Mouse (Mus musculus): ENCODE data around the gene Sycp2l. TPM values are rescaled to one million over a fixed set of nuclear protein-coding genes. Genes with fewer than 3 reads are reported as not detected.

Sycp2l gene
- polyA plus RNA-seq, 1 experiment, result not detected

GRCm38 (mm10) chr13:41119152-41119945 is 5.2 kb downstream of the Sycp2l start:
- WGBS, result 16% methylated on average over 9 of the region's 9 CpGs
- no peak for TF ChIP-seq CTCF (IDR thresholded peaks at IDR 0.05; ENCODE audit: insufficient read depth, low read length)
- Histone ChIP-seq H3K4me1 (ENCODE audit: control insufficient read depth, insufficient read depth, low read length) (no peaks in the 10 kb centered on the region), H3K4me3 (replicated peaks; ENCODE audit: extremely low read depth, low read depth, low read length) (no peak overlapping the region)
- no peak for DNase-seq

- TF ChIP-seq CTCF (IDR thresholded peaks at IDR 0.05; ENCODE audit: insufficient read depth, low read length), result no peak
- TF ChIP-seq POLR2A (IDR thresholded peaks at IDR 0.05; ENCODE audit: borderline replicate concordance, extremely low read depth, low read depth, low read length), result no peak
- DNase-seq, result no peak
Measured at GRCm38 (mm10) chr13:41123666-41124225, 9.6 kb downstream of the Sycp2l start.

GRCm38 (mm10) chr13:41128326-41128725 is 14.2 kb downstream of the Sycp2l start:
- H3K4me3 ChIP-seq (replicated peaks; ENCODE audit: extremely low read depth, low read depth, low read length), result no peak overlapping the region
- H3K4me1 ChIP-seq (ENCODE audit: control insufficient read depth, insufficient read depth, low read length), result no peaks in the 10 kb centered on the region
- TF ChIP-seq POLR2A (IDR thresholded peaks at IDR 0.05; ENCODE audit: borderline replicate concordance, extremely low read depth, low read depth, low read length) (no peak), CTCF (IDR thresholded peaks at IDR 0.05; ENCODE audit: insufficient read depth, low read length) (no peak)
- 70% methylated on average over 8 of the region's 8 CpGs for WGBS
- DNase-seq, result no peak

More at GRCm38 (mm10) chr13:41123666-41124225, 9.6 kb downstream of the Sycp2l start:
- no peaks in the 10 kb centered on the region for H3K4me1 ChIP-seq (ENCODE audit: control insufficient read depth, insufficient read depth, low read length)
- H3K4me3 ChIP-seq (replicated peaks; ENCODE audit: extremely low read depth, low read depth, low read length), result no peak overlapping the region
- 85% methylated on average over 6 of the region's 6 CpGs for WGBS

GRCm38 (mm10) chr13:41129061-41129460 is 15.0 kb downstream of the Sycp2l start:
- no peak overlapping the region for H3K4me3 ChIP-seq (replicated peaks; ENCODE audit: extremely low read depth, low read depth, low read length)
- WGBS, result 86% methylated on average over 8 of the region's 8 CpGs
- DNase-seq, result no peak

GRCm38 (mm10) chr13:41134901-41135300 is 20.8 kb downstream of the Sycp2l start:
- H3K4me3 ChIP-seq (replicated peaks; ENCODE audit: extremely low read depth, low read depth, low read length), result no peak overlapping the region
- DNase-seq, result peak; percentile 41
- no peaks in the 10 kb centered on the region for H3K4me1 ChIP-seq (ENCODE audit: control insufficient read depth, insufficient read depth, low read length)
- 6% methylated on average over 6 of the region's 6 CpGs for WGBS
- TF ChIP-seq CTCF (IDR thresholded peaks at IDR 0.05; ENCODE audit: insufficient read depth, low read length), result peak; percentile 82
- no peak for TF ChIP-seq POLR2A (IDR thresholded peaks at IDR 0.05; ENCODE audit: borderline replicate concordance, extremely low read depth, low read depth, low read length)

More at GRCm38 (mm10) chr13:41129061-41129460, 15.0 kb downstream of the Sycp2l start:
- no peaks in the 10 kb centered on the region for H3K4me1 ChIP-seq (ENCODE audit: control insufficient read depth, insufficient read depth, low read length)
- TF ChIP-seq CTCF (IDR thresholded peaks at IDR 0.05; ENCODE audit: insufficient read depth, low read length), result no peak
- TF ChIP-seq POLR2A (IDR thresholded peaks at IDR 0.05; ENCODE audit: borderline replicate concordance, extremely low read depth, low read depth, low read length), result no peak

GRCm38 (mm10) chr13:41145433-41145970 is 31.4 kb downstream of the Sycp2l start:
- DNase-seq, result no peak
- Histone ChIP-seq H3K4me1 (ENCODE audit: control insufficient read depth, insufficient read depth, low read length) (no peaks in the 10 kb centered on the region), H3K4me3 (replicated peaks; ENCODE audit: extremely low read depth, low read depth, low read length) (no peak overlapping the region)
- no peak for TF ChIP-seq CTCF (IDR thresholded peaks at IDR 0.05; ENCODE audit: insufficient read depth, low read length)
- TF ChIP-seq POLR2A (IDR thresholded peaks at IDR 0.05; ENCODE audit: borderline replicate concordance, extremely low read depth, low read depth, low read length), result no peak
- 66% methylated on average over 6 of the region's 6 CpGs for whole genome bisulfite sequencing

- peak; percentile 78 for TF ChIP-seq CTCF (IDR thresholded peaks at IDR 0.05; ENCODE audit: insufficient read depth, low read length)
- TF ChIP-seq POLR2A (IDR thresholded peaks at IDR 0.05; ENCODE audit: borderline replicate concordance, extremely low read depth, low read depth, low read length), result no peak
- 71% methylated on average over 10 of the region's 10 CpGs for WGBS
- H3K4me3 ChIP-seq (replicated peaks; ENCODE audit: extremely low read depth, low read depth, low read length), result no peak overlapping the region
- peak; percentile 59 for DNase-seq
- H3K4me1 ChIP-seq (ENCODE audit: control insufficient read depth, insufficient read depth, low read length), result no peaks in the 10 kb centered on the region
Measured at GRCm38 (mm10) chr13:41146271-41146670, 32.2 kb downstream of the Sycp2l start.

- TF ChIP-seq CTCF (IDR thresholded peaks at IDR 0.05; ENCODE audit: insufficient read depth, low read length), result no peak
- no peak for TF ChIP-seq POLR2A (IDR thresholded peaks at IDR 0.05; ENCODE audit: borderline replicate concordance, extremely low read depth, low read depth, low read length)
- DNase-seq, result no peak
- WGBS, result 74% methylated on average over 11 of the region's 11 CpGs
- no peak overlapping the region for H3K4me3 ChIP-seq (replicated peaks; ENCODE audit: extremely low read depth, low read depth, low read length)
- no peaks in the 10 kb centered on the region for H3K4me1 ChIP-seq (ENCODE audit: control insufficient read depth, insufficient read depth, low read length)
Measured at GRCm38 (mm10) chr13:41153146-41153545, 39.0 kb downstream of the Sycp2l start.

GRCm38 (mm10) chr13:41158426-41158825 is 44.3 kb downstream of the Sycp2l start:
- no peak for DNase-seq
- TF ChIP-seq POLR2A (IDR thresholded peaks at IDR 0.05; ENCODE audit: borderline replicate concordance, extremely low read depth, low read depth, low read length), result no peak
- no peak for TF ChIP-seq CTCF (IDR thresholded peaks at IDR 0.05; ENCODE audit: insufficient read depth, low read length)
- 64% methylated on average over 5 of the region's 5 CpGs for WGBS
- Histone ChIP-seq H3K4me3 (replicated peaks; ENCODE audit: extremely low read depth, low read depth, low read length) (no peak overlapping the region), H3K4me1 (ENCODE audit: control insufficient read depth, insufficient read depth, low read length) (no peaks in the 10 kb centered on the region)

All from lung, adult 2 months (tissue).